Mouse (Mus musculus): ENCODE data around the gene Has3. TPM values are rescaled to one million over a fixed set of nuclear protein-coding genes. Genes with fewer than 3 reads are reported as not detected.
"Not testable (repeated sequence)": the region's sequence is repeated elsewhere in the genome, so short reads cannot be mapped to it uniquely, and the experiment has no call there.

Gene Has3
- polyA plus RNA-seq, 1 experiment from 2014 or later: 1.6 TPM

GRCm38 (mm10) chr8:106928182-106928581, 58.1 kb downstream of the Has3 start:
- H3K9ac ChIP-seq (replicated peaks; ENCODE audit: low read length); ATAC-seq (ENCODE audit: low FRiP score, low TSS enrichment); H3K27ac ChIP-seq (ENCODE audit: low read length); H3K9me3 ChIP-seq (ENCODE audit: low read length); H3K4me1 ChIP-seq (ENCODE audit: insufficient read depth, low read length); H3K36me3 ChIP-seq (ENCODE audit: insufficient read depth, low read length); H3K4me3 ChIP-seq (ENCODE audit: low read length); H3K27me3 ChIP-seq (ENCODE audit: insufficient read depth, low read length); H3K4me2 ChIP-seq (replicated peaks; ENCODE audit: low read depth, low read length): not testable (repeated sequence)
- WGBS: 93% methylated on average over 10 of the region's 11 CpGs

- Histone ChIP-seq H3K9ac (replicated peaks; ENCODE audit: low read length) (no peak overlapping the region), H3K4me3 (ENCODE audit: low read length) (no peak overlapping the region), H3K9me3 (ENCODE audit: low read length) (no peaks in the 10 kb centered on the region), H3K4me1 (ENCODE audit: insufficient read depth, low read length) (0 out of 2 replicates have a peak, but pooled peaks cover 9% of the 10 kb centered on the region), H3K27ac (ENCODE audit: low read length) (peak overlapping the region; percentile 72), H3K36me3 (ENCODE audit: insufficient read depth, low read length) (no peaks in the 10 kb centered on the region), H3K4me2 (replicated peaks; ENCODE audit: low read depth, low read length) (no peak overlapping the region), H3K27me3 (ENCODE audit: insufficient read depth, low read length) (no peaks in the 10 kb centered on the region)
- no peak for ATAC-seq (ENCODE audit: low FRiP score, low TSS enrichment)
- WGBS: 36% methylated on average over 6 of the region's 6 CpGs
These were observed 59.3 kb downstream of the Has3 start for GRCm38 (mm10) chr8:106929155-106929913.

GRCm38 (mm10) chr8:106929921-106930320, 59.9 kb downstream of the Has3 start:
- Histone ChIP-seq H3K27ac (ENCODE audit: low read length) (peak overlapping the region; percentile 72), H3K4me1 (ENCODE audit: insufficient read depth, low read length) (peaks cover 9% of the 10 kb centered on the region; the same call in 1 of the 2 replicates), H3K9me3 (ENCODE audit: low read length) (no peaks in the 10 kb centered on the region), H3K9ac (replicated peaks; ENCODE audit: low read length) (no peak overlapping the region), H3K36me3 (ENCODE audit: insufficient read depth, low read length) (no peaks in the 10 kb centered on the region), H3K27me3 (ENCODE audit: insufficient read depth, low read length) (no peaks in the 10 kb centered on the region), H3K4me3 (ENCODE audit: low read length) (no peak overlapping the region), H3K4me2 (replicated peaks; ENCODE audit: low read depth, low read length) (no peak overlapping the region)
- WGBS: 60% methylated on average over 5 of the region's 5 CpGs
- no peak for ATAC-seq (ENCODE audit: low FRiP score, low TSS enrichment)

GRCm38 (mm10) chr8:106932376-106933065, 62.5 kb downstream of the Has3 start:
- Histone ChIP-seq H3K4me3 (ENCODE audit: low read length) (peak overlapping the region; percentile 14), H3K27me3 (ENCODE audit: insufficient read depth, low read length) (no peaks in the 10 kb centered on the region), H3K9ac (replicated peaks; ENCODE audit: low read length) (peak overlapping the region; percentile 45; the same call in 1 of the 2 replicates), H3K36me3 (ENCODE audit: insufficient read depth, low read length) (no peaks in the 10 kb centered on the region), H3K9me3 (ENCODE audit: low read length) (no peaks in the 10 kb centered on the region), H3K4me2 (replicated peaks; ENCODE audit: low read depth, low read length) (peak overlapping the region; percentile 44), H3K27ac (ENCODE audit: low read length) (no peak overlapping the region), H3K4me1 (ENCODE audit: insufficient read depth, low read length) (peaks cover 20% of the 10 kb centered on the region)
- 8% methylated on average over 22 of the region's 22 CpGs for WGBS
- ATAC-seq (ENCODE audit: low FRiP score, low TSS enrichment): no peak

- WGBS: 76% methylated on average over 4 of the region's 4 CpGs
- ATAC-seq (ENCODE audit: low FRiP score, low TSS enrichment): no peak
These were observed 63.6 kb downstream of the Has3 start for GRCm38 (mm10) chr8:106933506-106934143.

More at GRCm38 (mm10) chr8:106933506-106934143, 63.6 kb downstream of the Has3 start:
- Histone ChIP-seq H3K4me3 (ENCODE audit: low read length) (no peak overlapping the region), H3K36me3 (ENCODE audit: insufficient read depth, low read length) (no peaks in the 10 kb centered on the region), H3K27me3 (ENCODE audit: insufficient read depth, low read length) (no peaks in the 10 kb centered on the region), H3K27ac (ENCODE audit: low read length) (no peak overlapping the region), H3K9me3 (ENCODE audit: low read length) (no peaks in the 10 kb centered on the region), H3K9ac (replicated peaks; ENCODE audit: low read length) (no peak overlapping the region), H3K4me1 (ENCODE audit: insufficient read depth, low read length) (peaks cover 27% of the 10 kb centered on the region), H3K4me2 (replicated peaks; ENCODE audit: low read depth, low read length) (no peak overlapping the region)

Other genes with a start within 250 kb of the Has3 start
- gene Tango6, start 187.2 kb upstream of the Has3 start, polyA plus RNA-seq (2015; fragmentation: Nextera tagmentation; extraction: Ambion mirVana): 13.3 and 14.7 TPM in 2 replicates
- 84.3 and 91.4 TPM in 2 replicates for gene Utp4, start 23.4 kb downstream of the Has3 start, polyA plus RNA-seq (2015; fragmentation: Nextera tagmentation; extraction: Ambion mirVana)
- gene Sntb2, start 65.5 kb downstream of the Has3 start, polyA plus RNA-seq (2015; fragmentation: Nextera tagmentation; extraction: Ambion mirVana): 12.2 and 15.9 TPM in 2 replicates
- 68.0 and 68.8 TPM in 2 replicates for gene Vps4a, start 161.0 kb downstream of the Has3 start, polyA plus RNA-seq (2015; fragmentation: Nextera tagmentation; extraction: Ambion mirVana)
- 56.0 and 59.8 TPM in 2 replicates for gene Pdf, start 178.4 kb downstream of the Has3 start, polyA plus RNA-seq (2015; fragmentation: Nextera tagmentation; extraction: Ambion mirVana)
- gene Cog8, start 186.4 kb downstream of the Has3 start, polyA plus RNA-seq (2015; fragmentation: Nextera tagmentation; extraction: Ambion mirVana): 35.0 and 35.6 TPM in 2 replicates
- gene Nip7, start 186.6 kb downstream of the Has3 start, polyA plus RNA-seq (2015; fragmentation: Nextera tagmentation; extraction: Ambion mirVana): 82.5 and 87.3 TPM in 2 replicates
- 25.3 and 27.7 TPM in 2 replicates for gene Tmed6, start 195.4 kb downstream of the Has3 start, polyA plus RNA-seq (2015; fragmentation: Nextera tagmentation; extraction: Ambion mirVana)
- 14.8 and 18.2 TPM in 2 replicates for gene Terf2, start 226.3 kb downstream of the Has3 start, polyA plus RNA-seq (2015; fragmentation: Nextera tagmentation; extraction: Ambion mirVana)